Mouse (Mus musculus) hindbrain, embryonic 12.5 days (tissue): Measurements from ENCODE around the gene Pdcd6. TPM values are rescaled to one million over a fixed set of nuclear protein-coding genes. Genes with fewer than 3 reads are reported as not detected.

Experiments used
- ATAC-seq: fragments of 200-750 bp; cut with Nextera tagmentation; 2 replicates; pipeline ENCODE4 v1.8.0; 2017; ENCODE audit warnings: moderate TSS enrichment; ENCODE audit not compliant: low FRiP score
- H3K27ac ChIP-seq: fragments of 300-500 bp; sonication (generic); 2 replicates; pipeline ENCODE4 v1.5.1; 2016; ENCODE audit warnings: mild to moderate bottlenecking
- H3K27me3 ChIP-seq: fragments of 300-500 bp; sonication (generic); 2 replicates; pipeline ENCODE4 v1.6.1; 2016; ENCODE audit warnings: mild to moderate bottlenecking
- H3K36me3 ChIP-seq: fragments of 300-500 bp; sonication (generic); 2 replicates; pipeline ENCODE4 v1.6.1; 2016; ENCODE audit warnings: mild to moderate bottlenecking
- H3K4me1 ChIP-seq: fragments of 300-500 bp; sonication (generic); 2 replicates; pipeline ENCODE4 v1.6.1; 2016
- H3K4me2 ChIP-seq: fragments of 300-500 bp; sonication (generic); replicated peaks from 2 replicates; pipeline ENCODE4 v1.6.1; 2016; ENCODE audit warnings: mild to moderate bottlenecking
- H3K4me3 ChIP-seq: fragments of 300-500 bp; sonication (generic); 2 replicates; pipeline ENCODE4 v1.5.1; 2016; ENCODE audit warnings: mild to moderate bottlenecking
- H3K9ac ChIP-seq: fragments of 300-500 bp; sonication (generic); 2 replicates; pipeline ENCODE4 v1.6.1; 2016; ENCODE audit warnings: mild to moderate bottlenecking, moderate library complexity
- H3K9me3 ChIP-seq: fragments of 300-500 bp; sonication (generic); replicated peaks from 2 replicates; pipeline ENCODE4 v1.6.1; 2016; ENCODE audit warnings: mild to moderate bottlenecking
- WGBS: fragments of 180-500 bp; shearing (Covaris S2); methylation state at CpG from one replicate; pipeline ENCODE4 v1.1.7; 2016; 5-methylcytosine and 5-hydroxymethylcytosine counted together
- polyA plus RNA-seq: library from polyadenylated mRNA; unstranded; fragments of >200 nt; fragmentation: Nextera tagmentation; extraction: Ambion mirVana; gene quantifications from 2 replicates; pipeline ENCODE4 v1.2.1, GENCODE M21; 2016

Pdcd6 gene
- polyA plus RNA-seq, 1 experiment from 2014 or later, result 112 TPM

- H3K36me3 ChIP-seq, result peaks cover 20% of the 10 kb centered on the region
- H3K9me3 ChIP-seq, result no peaks in the 10 kb centered on the region
- no peak overlapping the region for H3K27ac ChIP-seq
- H3K4me2 ChIP-seq, result no peak overlapping the region
- no peaks in the 10 kb centered on the region for H3K27me3 ChIP-seq
- no peak overlapping the region for H3K9ac ChIP-seq
- WGBS, result 94% methylated on average over 3 of the region's 3 CpGs
- peaks cover 13% of the 10 kb centered on the region; the same call in 1 of the 2 replicates for H3K4me1 ChIP-seq
- no peak overlapping the region for H3K4me3 ChIP-seq
- no peak for ATAC-seq
These were observed 2.8 kb downstream of the Pdcd6 start for GRCm38 (mm10) chr13:74314616-74315015.

- no peak overlapping the region for H3K4me3 ChIP-seq
- H3K9me3 ChIP-seq, result no peaks in the 10 kb centered on the region
- H3K4me2 ChIP-seq, result no peak overlapping the region
- H3K36me3 ChIP-seq, result peaks cover 77% of the 10 kb centered on the region
- H3K9ac ChIP-seq, result no peak overlapping the region
- no peak for ATAC-seq
- H3K4me1 ChIP-seq, result no peaks in the 10 kb centered on the region
- no peaks in the 10 kb centered on the region for H3K27me3 ChIP-seq
- H3K27ac ChIP-seq, result no peak overlapping the region
- WGBS, result 95% methylated on average over 1 of the region's 1 CpGs
These were observed 11.6 kb downstream of the Pdcd6 start for GRCm38 (mm10) chr13:74305780-74306179.

GRCm38 (mm10) chr13:74305380-74305779 is 12.0 kb downstream of the Pdcd6 start:
- no peak for ATAC-seq
- no peak overlapping the region for H3K27ac ChIP-seq
- H3K4me1 ChIP-seq, result no peaks in the 10 kb centered on the region
- WGBS, result 92% methylated on average over 6 of the region's 6 CpGs
- H3K9ac ChIP-seq, result no peak overlapping the region
- no peak overlapping the region for H3K4me3 ChIP-seq
- no peaks in the 10 kb centered on the region for H3K27me3 ChIP-seq
- H3K36me3 ChIP-seq, result peaks cover 73% of the 10 kb centered on the region
- H3K9me3 ChIP-seq, result no peaks in the 10 kb centered on the region
- no peak overlapping the region for H3K4me2 ChIP-seq

- ATAC-seq, result 0 out of 2 replicates have a peak, but pooled peaks have one; percentile 27
- no peak overlapping the region for H3K27ac ChIP-seq
- H3K9ac ChIP-seq, result no peak overlapping the region
- no peaks in the 10 kb centered on the region for H3K9me3 ChIP-seq
- 88% methylated on average over 10 of the region's 10 CpGs for WGBS
- H3K4me3 ChIP-seq, result no peak overlapping the region
- no peaks in the 10 kb centered on the region for H3K4me1 ChIP-seq
- H3K4me2 ChIP-seq, result no peak overlapping the region
- peaks cover 49% of the 10 kb centered on the region for H3K36me3 ChIP-seq
- no peaks in the 10 kb centered on the region for H3K27me3 ChIP-seq
These were observed 15.0 kb downstream of the Pdcd6 start for GRCm38 (mm10) chr13:74302050-74303037.

GRCm38 (mm10) chr13:74301607-74301984 is 15.8 kb downstream of the Pdcd6 start:
- no peaks in the 10 kb centered on the region for H3K27me3 ChIP-seq
- no peak overlapping the region for H3K4me3 ChIP-seq
- no peaks in the 10 kb centered on the region for H3K9me3 ChIP-seq
- H3K9ac ChIP-seq, result no peak overlapping the region
- 77% methylated on average over 6 of the region's 6 CpGs for WGBS
- H3K36me3 ChIP-seq, result peaks cover 44% of the 10 kb centered on the region
- no peak overlapping the region for H3K4me2 ChIP-seq
- peak; percentile 39; the same call in 1 of the 2 replicates for ATAC-seq
- no peaks in the 10 kb centered on the region for H3K4me1 ChIP-seq
- no peak overlapping the region for H3K27ac ChIP-seq

- H3K36me3 ChIP-seq, result peaks cover 42% of the 10 kb centered on the region
- H3K27me3 ChIP-seq, result no peaks in the 10 kb centered on the region
- no peaks in the 10 kb centered on the region for H3K4me1 ChIP-seq
- no peak overlapping the region for H3K4me3 ChIP-seq
- no peak overlapping the region for H3K4me2 ChIP-seq
- no peak overlapping the region for H3K9ac ChIP-seq
- WGBS, result 44% methylated on average over 4 of the region's 4 CpGs
- peak; percentile 75 for ATAC-seq
- H3K9me3 ChIP-seq, result no peaks in the 10 kb centered on the region
- no peak overlapping the region for H3K27ac ChIP-seq
These were observed 16.3 kb downstream of the Pdcd6 start for GRCm38 (mm10) chr13:74300925-74301606.

GRCm38 (mm10) chr13:74296376-74296775 is 21.0 kb downstream of the Pdcd6 start:
- Histone ChIP-seq H3K9me3 (no peaks in the 10 kb centered on the region), H3K9ac (no peak overlapping the region), H3K27ac (no peak overlapping the region), H3K4me2 (no peak overlapping the region), H3K36me3 (no peaks in the 10 kb centered on the region), H3K4me3 (no peak overlapping the region), H3K4me1 (peaks cover 7% of the 10 kb centered on the region), H3K27me3 (peaks cover 16% of the 10 kb centered on the region)
- 82% methylated on average over 7 of the region's 7 CpGs for WGBS
- no peak for ATAC-seq

GRCm38 (mm10) chr13:74292167-74292566 is 25.2 kb downstream of the Pdcd6 start, which contains the start of gene Ahrr:
Gene Ahrr, minus strand, starts transcription at chr13:74292331.
- Histone ChIP-seq H3K27me3 (peaks cover 25% of the 10 kb centered on the region), H3K9ac (peak within 1 kb of the TSS; percentile 50)

GRCm38 (mm10) chr13:74289646-74290045 is 27.7 kb downstream of the Pdcd6 start:
- H3K9me3 ChIP-seq, result no peaks in the 10 kb centered on the region

More at GRCm38 (mm10) chr13:74292167-74292566, 25.2 kb downstream of the Pdcd6 start, which contains the start of gene Ahrr:
- Histone ChIP-seq H3K9me3 (no peaks in the 10 kb centered on the region), H3K36me3 (no peaks in the 10 kb centered on the region), H3K27ac (no peak within 1 kb of the TSS), H3K4me1 (peaks cover 7% of the 10 kb centered on the region), H3K4me3 (peak within 1 kb of the TSS; percentile 26), H3K4me2 (peak within 1 kb of the TSS; percentile 59)
- peak; percentile 38; the same call in 1 of the 2 replicates for ATAC-seq
- WGBS, result 1% methylated on average over 27 of the region's 27 CpGs

GRCm38 (mm10) chr13:74282299-74282698 is 35.1 kb downstream of the Pdcd6 start:
- no peak for ATAC-seq
- no peaks in the 10 kb centered on the region for H3K4me1 ChIP-seq
- no peaks in the 10 kb centered on the region for H3K27me3 ChIP-seq
- H3K27ac ChIP-seq, result no peak overlapping the region
- 62% methylated on average over 2 of the region's 2 CpGs for WGBS
- no peak overlapping the region for H3K9ac ChIP-seq
- H3K36me3 ChIP-seq, result no peaks in the 10 kb centered on the region
- H3K9me3 ChIP-seq, result no peaks in the 10 kb centered on the region
- H3K4me2 ChIP-seq, result no peak overlapping the region
- no peak overlapping the region for H3K4me3 ChIP-seq

More at GRCm38 (mm10) chr13:74289646-74290045, 27.7 kb downstream of the Pdcd6 start:
- Histone ChIP-seq H3K36me3 (no peaks in the 10 kb centered on the region), H3K4me2 (no peak overlapping the region), H3K27me3 (peaks cover 25% of the 10 kb centered on the region), H3K9ac (no peak overlapping the region), H3K4me3 (no peak overlapping the region), H3K27ac (no peak overlapping the region), H3K4me1 (peaks cover 7% of the 10 kb centered on the region)
- 87% methylated on average over 5 of the region's 5 CpGs for WGBS
- no peak for ATAC-seq

- no peaks in the 10 kb centered on the region for H3K4me1 ChIP-seq
- no peak overlapping the region for H3K9ac ChIP-seq
- ATAC-seq, result no peak
- no peaks in the 10 kb centered on the region for H3K36me3 ChIP-seq
- WGBS, result 78% methylated on average over 4 of the region's 4 CpGs
- H3K4me3 ChIP-seq, result no peak overlapping the region
- no peaks in the 10 kb centered on the region for H3K27me3 ChIP-seq
- no peak overlapping the region for H3K4me2 ChIP-seq
- H3K27ac ChIP-seq, result no peak overlapping the region
- no peaks in the 10 kb centered on the region for H3K9me3 ChIP-seq
These were observed 41.7 kb downstream of the Pdcd6 start for GRCm38 (mm10) chr13:74275726-74276125.
